Mouse (Mus musculus): ENCODE measurements around the gene Gm20388. TPM values are rescaled to one million over a fixed set of nuclear protein-coding genes. Genes with fewer than 3 reads are reported as not detected.
A peak's percentile ranks its signal among the peaks of the same experiment; 100 is the strongest.

The Gm20388 gene
- polyA plus RNA-seq, 1 experiment from 2014 or later, result not detected

DNA sequence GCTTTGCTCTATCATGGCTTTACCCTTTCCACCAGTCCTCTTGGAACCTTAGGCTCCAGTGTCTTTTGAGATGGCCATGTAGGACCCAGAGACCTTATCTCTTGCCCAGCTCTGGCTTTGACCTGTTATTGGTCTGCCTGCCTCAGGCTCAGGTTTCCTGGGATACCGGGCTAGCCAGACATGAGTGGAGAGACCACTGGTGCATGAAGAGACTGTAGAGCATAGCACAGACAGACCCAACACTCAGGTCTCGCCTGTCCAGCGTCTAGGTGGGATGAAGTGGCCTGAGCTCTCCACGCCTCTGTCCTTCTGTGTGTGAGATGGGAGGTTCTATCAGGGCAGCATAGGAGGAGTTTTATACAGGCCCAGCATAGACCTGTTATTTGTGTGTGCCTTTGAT, 3438.4 kb downstream of the Gm20388 start:
- H3K27ac ChIP-seq, result no peak overlapping the region

DNA sequence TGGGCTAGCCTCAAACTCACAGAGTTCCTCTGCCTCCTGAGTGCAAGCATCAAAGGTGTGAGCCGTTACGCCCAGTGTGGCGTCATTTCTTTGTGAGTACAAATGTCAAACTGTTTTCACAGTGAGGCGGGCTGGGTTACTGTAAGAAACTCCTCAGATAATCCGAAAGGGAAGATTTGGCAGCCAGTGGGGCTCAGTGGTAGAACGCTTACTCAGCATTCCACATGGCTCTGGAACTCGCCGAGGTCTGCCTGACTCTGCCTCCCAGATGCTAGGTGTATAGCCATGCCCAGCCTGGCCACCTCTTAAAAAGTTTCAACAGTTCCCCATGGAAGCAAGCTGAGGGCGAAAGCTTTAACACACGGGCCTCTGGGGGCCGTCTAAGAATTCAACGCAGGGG, 3441.5 kb downstream of the Gm20388 start:
- H3K9me3 ChIP-seq (replicated peaks), result no peaks in the 10 kb centered on the region
- H3K4me1 ChIP-seq, result peaks cover 21% of the 10 kb centered on the region
- H3K4me3 ChIP-seq, result no peak overlapping the region
- ATAC-seq, result no peak
- no peak overlapping the region for H3K4me2 ChIP-seq
- 71% methylated on average over 12 of the region's 12 CpGs for WGBS (ENCODE audit: insufficient replicate concordance)
- H3K27me3 ChIP-seq (replicated peaks), result peaks cover 25% of the 10 kb centered on the region
- H3K36me3 ChIP-seq, result no peaks in the 10 kb centered on the region; the same call in 1 of the 2 replicates
- no peak overlapping the region for H3K27ac ChIP-seq
- no peak overlapping the region for H3K9ac ChIP-seq

More for the DNA sequence above, 3438.4 kb downstream of the Gm20388 start:
- 74% methylated on average over 4 of the region's 4 CpGs for WGBS (ENCODE audit: insufficient replicate concordance)
- Histone ChIP-seq H3K4me2 (no peak overlapping the region), H3K36me3 (no peaks in the 10 kb centered on the region), H3K4me3 (no peak overlapping the region), H3K9me3 (replicated peaks) (no peaks in the 10 kb centered on the region), H3K4me1 (peaks cover 36% of the 10 kb centered on the region), H3K27me3 (replicated peaks) (peaks cover 11% of the 10 kb centered on the region), H3K9ac (no peak overlapping the region)
- peak; percentile 6; the same call in 1 of the 2 replicates for ATAC-seq

DNA sequence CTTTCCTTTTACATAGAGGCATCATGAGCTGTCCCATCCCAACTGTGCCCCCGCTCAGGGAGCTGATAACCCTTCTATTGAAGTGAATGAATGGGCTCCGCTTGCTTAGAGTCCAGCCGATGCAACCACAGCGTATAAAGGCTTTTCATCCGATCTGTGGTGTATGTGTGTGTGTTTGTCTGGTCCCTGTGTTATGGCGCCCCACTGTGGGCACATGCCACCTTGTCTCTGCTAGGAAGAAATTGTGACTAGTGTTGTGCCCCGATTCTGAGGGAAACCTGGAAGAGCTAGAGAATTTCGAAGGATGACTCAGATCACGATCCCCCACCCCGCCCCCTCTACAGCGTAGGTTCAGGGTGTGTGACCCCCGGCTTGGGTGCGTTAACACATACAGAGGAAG, 3442.1 kb downstream of the Gm20388 start:
- Histone ChIP-seq H3K27ac (no peak overlapping the region), H3K4me2 (no peak overlapping the region), H3K36me3 (no peaks in the 10 kb centered on the region; the same call in 1 of the 2 replicates), H3K9me3 (replicated peaks) (no peaks in the 10 kb centered on the region), H3K4me1 (peaks cover 14% of the 10 kb centered on the region), H3K9ac (no peak overlapping the region), H3K4me3 (no peak overlapping the region), H3K27me3 (replicated peaks) (peaks cover 25% of the 10 kb centered on the region)
- ATAC-seq, result no peak
- WGBS (ENCODE audit: insufficient replicate concordance), result 53% methylated on average over 13 of the region's 13 CpGs

DNA sequence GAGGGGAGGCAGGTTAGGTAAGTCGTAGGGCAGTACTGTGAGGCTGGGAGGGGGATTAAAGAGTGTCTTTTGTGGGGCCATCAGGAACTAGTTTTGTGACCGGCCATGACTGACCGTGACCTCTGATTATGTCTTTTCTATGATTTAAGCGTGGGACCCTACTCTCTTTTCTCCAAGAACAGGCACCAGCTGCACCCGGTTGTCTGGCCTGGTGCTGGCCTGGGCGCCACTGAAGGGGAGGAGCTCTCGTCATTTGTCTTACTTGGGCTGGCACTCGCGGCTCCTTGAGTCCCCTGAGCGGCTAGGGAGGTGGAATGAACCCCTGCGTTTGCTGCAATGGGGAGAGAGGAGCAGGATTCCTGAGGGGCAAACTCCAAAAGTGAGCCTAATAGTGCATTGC, 3442.6 kb downstream of the Gm20388 start:
- no peak for ATAC-seq
- H3K27me3 ChIP-seq (replicated peaks), result peaks cover 25% of the 10 kb centered on the region
- no peak overlapping the region for H3K27ac ChIP-seq
- no peaks in the 10 kb centered on the region for H3K9me3 ChIP-seq (replicated peaks)
- no peak overlapping the region for H3K4me2 ChIP-seq
- no peak overlapping the region for H3K9ac ChIP-seq
- H3K36me3 ChIP-seq, result no peaks in the 10 kb centered on the region; the same call in 1 of the 2 replicates
- no peak overlapping the region for H3K4me3 ChIP-seq
- WGBS (ENCODE audit: insufficient replicate concordance), result 51% methylated on average over 11 of the region's 11 CpGs
- H3K4me1 ChIP-seq, result peaks cover 10% of the 10 kb centered on the region

DNA sequence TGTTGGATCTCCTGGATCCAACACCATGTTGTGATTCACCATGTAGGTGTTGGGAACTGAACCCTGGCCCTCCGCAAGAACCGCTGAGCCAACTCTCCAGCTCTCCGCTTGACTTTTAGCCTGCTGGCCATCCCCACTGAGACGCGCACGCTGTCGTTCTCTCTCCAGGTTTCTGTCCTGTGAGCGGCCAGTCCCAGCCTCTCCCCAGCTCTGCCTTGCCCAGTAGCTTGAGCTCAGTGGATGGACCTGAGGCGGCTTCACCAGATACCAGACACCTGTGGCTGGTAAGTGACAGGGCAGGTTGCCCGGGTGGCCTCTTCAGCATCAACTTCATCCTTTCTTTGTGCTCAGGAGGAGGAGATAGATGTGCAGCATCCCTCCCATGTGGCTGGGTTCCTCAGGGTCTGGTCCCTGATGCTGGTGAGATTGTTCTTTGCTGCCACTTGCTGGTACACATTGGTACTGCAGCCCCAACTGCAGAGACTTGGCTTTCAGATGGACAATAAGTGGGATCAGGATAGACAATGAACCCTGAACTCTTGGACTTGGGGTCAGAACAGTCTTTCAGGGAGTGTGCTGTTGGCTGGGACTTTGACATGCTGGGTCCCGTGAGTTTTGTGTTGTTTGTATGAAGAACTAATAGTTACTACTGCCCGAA, 3450.6 kb downstream of the Gm20388 start:
- H3K36me3 ChIP-seq, result peaks cover 3% of the 10 kb centered on the region
- no peaks in the 10 kb centered on the region for H3K27me3 ChIP-seq (replicated peaks)
- no peak overlapping the region for H3K4me2 ChIP-seq
- no peak overlapping the region for H3K9ac ChIP-seq
- H3K4me3 ChIP-seq, result no peak overlapping the region
- no peaks in the 10 kb centered on the region for H3K9me3 ChIP-seq (replicated peaks)
- H3K27ac ChIP-seq, result no peak overlapping the region
- H3K4me1 ChIP-seq, result no peaks in the 10 kb centered on the region
- ATAC-seq, result peak; percentile 41; the same call in 1 of the 2 replicates
- 35% methylated on average over 12 of the region's 12 CpGs for WGBS (ENCODE audit: insufficient replicate concordance)

DNA sequence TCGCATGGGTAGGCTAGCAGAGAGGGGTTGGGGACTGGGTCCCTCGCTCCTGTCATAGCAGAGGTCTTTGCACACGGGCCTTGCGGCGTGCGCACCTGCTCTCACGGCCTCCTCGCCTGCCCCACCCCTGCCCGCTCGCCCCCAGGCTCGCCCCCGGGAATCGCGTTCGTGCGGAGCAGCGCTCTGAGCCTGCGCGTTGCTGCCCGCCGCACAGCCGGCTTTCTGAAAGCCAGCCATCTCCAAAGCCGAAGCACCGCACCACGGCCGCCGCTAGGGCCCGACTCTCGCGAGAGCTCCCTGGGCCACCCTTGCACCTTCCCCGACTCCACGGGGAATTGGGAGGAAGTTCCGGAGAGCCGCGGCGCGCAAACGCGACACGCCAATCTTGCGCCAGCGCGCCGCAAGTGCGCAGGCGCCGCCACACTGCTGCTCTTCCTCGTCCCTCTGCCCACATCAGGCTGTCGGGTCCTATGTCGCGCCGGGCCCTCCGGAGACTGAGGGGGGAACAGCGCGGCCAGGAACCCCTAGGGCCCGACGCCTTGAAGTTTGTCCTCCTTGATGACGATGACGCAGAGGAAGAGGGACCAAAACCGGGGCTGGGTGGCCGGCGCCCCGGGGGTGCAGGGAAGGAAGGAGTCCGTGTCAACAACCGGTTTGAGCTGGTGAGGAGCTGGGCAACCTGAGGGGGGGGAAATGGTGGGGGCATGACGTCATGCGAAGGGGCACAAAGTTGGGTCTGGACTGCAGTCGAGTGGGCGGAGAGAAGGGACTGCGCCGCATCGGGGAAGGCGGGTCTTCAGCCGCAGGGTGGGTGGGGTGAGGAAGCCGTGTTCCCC, 3463.0 kb downstream of the Gm20388 start, which contains the start of gene Tcf25:
Tcf25 (plus strand) TSS at position 351 of the 836 bp plus-strand sequence.
- peak within 1 kb of the TSS; percentile 87 for H3K4me3 ChIP-seq
- WGBS (ENCODE audit: insufficient replicate concordance), result under 1% methylated on average over 75 of the region's 75 CpGs
- H3K9ac ChIP-seq, result peak within 1 kb of the TSS; percentile 89
- peak within 1 kb of the TSS; percentile 84 for H3K4me2 ChIP-seq
- H3K36me3 ChIP-seq, result peaks cover 25% of the 10 kb centered on the region
- H3K27me3 ChIP-seq (replicated peaks), result no peaks in the 10 kb centered on the region
- peak within 1 kb of the TSS; percentile 94 for H3K27ac ChIP-seq
- peaks cover 39% of the 10 kb centered on the region for H3K4me1 ChIP-seq
- H3K9me3 ChIP-seq (replicated peaks), result no peaks in the 10 kb centered on the region
- peak; percentile 84 for ATAC-seq

DNA sequence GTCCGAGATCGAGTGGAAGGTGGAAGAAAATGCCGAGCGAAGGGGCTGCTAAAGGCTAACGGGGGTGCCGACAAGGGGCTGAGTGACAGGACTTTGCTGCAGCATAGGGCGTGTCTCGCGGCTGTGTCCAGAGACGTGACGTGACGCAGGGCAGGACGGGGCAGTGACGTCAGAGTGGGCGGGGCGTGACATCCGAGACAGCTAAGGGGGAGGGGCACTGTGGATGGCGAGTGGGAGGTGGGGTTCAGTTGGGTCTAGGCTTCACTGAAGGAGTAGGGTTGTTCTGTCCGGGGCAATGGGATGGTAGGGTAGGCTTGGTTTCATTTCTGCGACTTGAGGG, 3463.6 kb downstream of the Gm20388 start:
- 1% methylated on average over 20 of the region's 20 CpGs for WGBS (ENCODE audit: insufficient replicate concordance)
- ATAC-seq, result peak; percentile 79

DNA sequence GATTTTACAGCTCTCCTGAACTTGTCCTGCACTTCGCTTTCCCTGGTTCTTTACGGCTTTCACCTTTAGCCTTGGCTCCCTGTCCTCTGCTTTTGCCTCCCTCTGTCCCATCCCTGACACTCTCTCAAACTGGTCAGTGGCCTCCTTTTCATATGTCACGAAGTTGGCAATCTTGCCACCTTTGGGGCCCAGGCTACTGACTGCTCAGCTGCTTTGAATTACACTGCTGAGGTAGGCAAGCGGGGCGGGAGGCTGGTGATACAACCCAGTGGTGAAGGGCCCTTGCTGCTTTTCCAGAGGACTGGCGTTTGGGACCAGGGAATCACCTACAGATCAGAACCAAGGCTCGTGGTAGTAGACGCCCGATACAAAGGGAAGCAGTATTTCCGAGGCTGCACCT, 3465.1 kb downstream of the Gm20388 start:
- no peaks in the 10 kb centered on the region for H3K27me3 ChIP-seq (replicated peaks)
- H3K27ac ChIP-seq, result no peak overlapping the region
- no peak overlapping the region for H3K9ac ChIP-seq
- H3K36me3 ChIP-seq, result peaks cover 30% of the 10 kb centered on the region
- peaks cover 39% of the 10 kb centered on the region for H3K4me1 ChIP-seq
- no peaks in the 10 kb centered on the region for H3K9me3 ChIP-seq (replicated peaks)
- no peak overlapping the region; the same call in 1 of the 2 replicates for H3K4me2 ChIP-seq
- 86% methylated on average over 10 of the region's 10 CpGs for WGBS (ENCODE audit: insufficient replicate concordance)
- no peak overlapping the region for H3K4me3 ChIP-seq
- ATAC-seq, result no peak

More for the DNA sequence above, 3463.6 kb downstream of the Gm20388 start:
- Histone ChIP-seq H3K4me1 (peaks cover 39% of the 10 kb centered on the region), H3K27ac (peak overlapping the region; percentile 94), H3K9ac (peak overlapping the region; percentile 89), H3K9me3 (replicated peaks) (no peaks in the 10 kb centered on the region), H3K27me3 (replicated peaks) (no peaks in the 10 kb centered on the region), H3K4me2 (peak overlapping the region; percentile 84), H3K4me3 (peak overlapping the region; percentile 87), H3K36me3 (peaks cover 25% of the 10 kb centered on the region)

DNA sequence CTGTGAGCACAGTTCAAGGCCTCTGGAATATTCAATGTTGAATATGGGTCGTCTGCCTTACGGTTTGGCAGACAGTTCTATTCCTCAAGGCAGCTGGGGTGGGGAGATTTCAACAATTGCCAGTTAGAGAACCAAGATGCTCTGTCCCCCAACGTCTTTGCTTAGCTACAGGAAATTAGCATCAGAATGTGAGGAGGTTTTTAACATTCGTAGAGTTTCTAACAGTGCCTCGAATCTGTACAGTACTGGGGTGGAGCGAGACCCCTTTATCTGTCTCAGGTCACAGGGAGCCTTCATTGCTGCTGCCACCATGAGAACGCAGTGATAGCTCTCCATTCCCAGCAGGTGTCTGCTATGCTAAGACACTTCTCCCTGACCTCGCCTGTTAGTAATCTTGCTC, 3465.5 kb downstream of the Gm20388 start:
- no peak for ATAC-seq
- Histone ChIP-seq H3K27ac (no peak overlapping the region), H3K4me3 (no peak overlapping the region), H3K27me3 (replicated peaks) (no peaks in the 10 kb centered on the region), H3K9ac (no peak overlapping the region), H3K36me3 (peaks cover 33% of the 10 kb centered on the region), H3K4me2 (no peak overlapping the region; the same call in 1 of the 2 replicates), H3K9me3 (replicated peaks) (no peaks in the 10 kb centered on the region), H3K4me1 (peaks cover 39% of the 10 kb centered on the region)
- WGBS (ENCODE audit: insufficient replicate concordance), result 63% methylated on average over 8 of the region's 8 CpGs

DNA sequence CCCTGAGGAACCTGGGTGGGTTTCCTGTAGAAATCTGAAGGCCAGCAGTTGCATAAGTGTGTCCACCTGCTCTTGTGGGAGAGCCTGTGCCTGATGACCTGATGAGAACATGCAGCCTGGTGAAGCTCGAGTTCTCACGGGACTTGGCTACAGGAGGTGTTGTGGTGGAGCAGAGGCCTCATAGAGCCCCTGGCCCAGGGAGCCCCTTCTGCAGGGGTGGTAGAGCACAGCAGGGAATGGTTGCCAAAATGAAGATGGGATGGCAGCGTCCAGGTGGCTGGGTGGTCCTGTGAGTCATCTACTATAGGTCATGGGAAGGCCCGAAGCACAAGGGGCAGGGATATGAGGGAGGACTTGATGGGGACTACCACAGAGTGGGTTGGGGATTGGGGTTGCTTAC, 3471.1 kb downstream of the Gm20388 start:
- Histone ChIP-seq H3K9ac (no peak overlapping the region), H3K27ac (no peak overlapping the region), H3K36me3 (peaks cover 74% of the 10 kb centered on the region), H3K9me3 (replicated peaks) (no peaks in the 10 kb centered on the region), H3K4me3 (no peak overlapping the region), H3K27me3 (replicated peaks) (no peaks in the 10 kb centered on the region), H3K4me2 (no peak overlapping the region), H3K4me1 (no peaks in the 10 kb centered on the region)
- 81% methylated on average over 4 of the region's 4 CpGs for WGBS (ENCODE audit: insufficient replicate concordance)
- ATAC-seq, result no peak

DNA sequence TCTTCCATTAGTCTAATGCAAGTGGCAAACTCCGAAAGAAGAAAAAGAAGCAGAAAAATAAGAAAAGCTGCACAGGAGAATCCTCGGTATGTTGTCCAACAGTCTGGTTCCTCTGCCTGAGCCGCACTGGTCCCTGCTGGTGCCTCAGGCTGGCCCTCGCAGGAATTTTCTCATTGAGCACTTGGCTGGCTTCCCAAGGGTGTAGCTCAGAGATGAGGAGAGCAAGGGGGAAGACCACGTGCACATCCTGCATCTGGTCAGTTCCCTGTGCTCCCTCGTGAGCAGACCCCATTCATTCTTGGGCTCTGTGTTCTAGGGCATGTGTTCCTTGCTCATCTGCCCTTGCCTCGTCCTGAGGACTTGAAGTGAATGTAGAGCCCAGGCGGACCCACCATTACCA, 3471.9 kb downstream of the Gm20388 start:
- 83% methylated on average over 8 of the region's 8 CpGs for WGBS (ENCODE audit: insufficient replicate concordance)

DNA sequence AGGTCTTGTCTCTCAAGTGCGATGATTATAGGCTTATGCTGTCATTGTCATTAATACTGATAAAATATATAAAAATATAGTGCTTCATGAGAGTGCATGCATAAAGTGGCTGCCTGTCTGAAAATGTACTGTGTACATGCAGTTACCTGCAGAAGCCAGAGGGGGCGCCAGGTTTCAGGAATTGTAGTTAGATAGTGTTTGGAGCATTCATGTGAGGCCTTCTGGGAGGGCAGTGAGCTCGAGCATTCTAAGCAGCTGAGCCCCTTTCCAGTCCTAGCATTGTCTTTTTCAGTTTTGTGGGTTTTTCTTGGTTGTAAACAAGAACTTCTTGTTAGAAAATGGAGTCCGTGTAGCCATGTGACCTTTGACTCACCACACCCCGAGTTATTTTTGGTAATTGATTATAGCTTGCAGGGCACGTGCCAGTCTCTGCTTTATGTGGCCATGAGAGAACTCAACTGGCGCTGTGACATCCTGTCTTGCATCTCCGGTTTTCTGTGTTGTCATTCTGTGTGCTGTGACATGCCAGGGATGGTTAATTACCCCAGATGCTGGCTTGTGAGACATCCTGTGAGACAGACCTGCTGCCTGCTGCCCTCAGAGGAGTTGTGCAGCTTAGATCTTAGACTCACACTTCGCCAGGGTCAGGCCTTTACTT, 3474.4 kb downstream of the Gm20388 start:
- Histone ChIP-seq H3K27me3 (replicated peaks) (no peaks in the 10 kb centered on the region), H3K9me3 (replicated peaks) (no peaks in the 10 kb centered on the region), H3K4me1 (no peaks in the 10 kb centered on the region), H3K9ac (no peak overlapping the region), H3K27ac (no peak overlapping the region), H3K4me3 (no peak overlapping the region), H3K36me3 (peaks cover 92% of the 10 kb centered on the region), H3K4me2 (no peak overlapping the region)
- ATAC-seq, result no peak
- WGBS (ENCODE audit: insufficient replicate concordance), result 61% methylated on average over 9 of the region's 9 CpGs

More for the DNA sequence above, 3471.9 kb downstream of the Gm20388 start:
- Histone ChIP-seq H3K27ac (no peak overlapping the region), H3K27me3 (replicated peaks) (no peaks in the 10 kb centered on the region), H3K4me2 (no peak overlapping the region), H3K9ac (no peak overlapping the region), H3K36me3 (peaks cover 77% of the 10 kb centered on the region), H3K4me3 (no peak overlapping the region), H3K4me1 (no peaks in the 10 kb centered on the region), H3K9me3 (replicated peaks) (no peaks in the 10 kb centered on the region)
- no peak for ATAC-seq

Measured in liver, embryonic 12.5 days (tissue).